Mouse (Mus musculus) embryonic fibroblast, embryonic 13.5 days (primary cell): ENCODE measurements around the gene Txnip.

Experiments used
- CTCF ChIP-seq: IDR thresholded peaks from 2 replicates; pipeline ENCODE4 v1.5.1; 2011; ENCODE audit warnings: mild to moderate bottlenecking, control low read depth, low read length, moderate library complexity, borderline replicate concordance; ENCODE audit not compliant: insufficient read depth
- POLR2A ChIP-seq: IDR thresholded peaks from 2 replicates; pipeline ENCODE4 v1.6.1; 2011; ENCODE audit warnings: low read depth, mild to moderate bottlenecking, control low read depth, low read length, moderate library complexity

DNA sequence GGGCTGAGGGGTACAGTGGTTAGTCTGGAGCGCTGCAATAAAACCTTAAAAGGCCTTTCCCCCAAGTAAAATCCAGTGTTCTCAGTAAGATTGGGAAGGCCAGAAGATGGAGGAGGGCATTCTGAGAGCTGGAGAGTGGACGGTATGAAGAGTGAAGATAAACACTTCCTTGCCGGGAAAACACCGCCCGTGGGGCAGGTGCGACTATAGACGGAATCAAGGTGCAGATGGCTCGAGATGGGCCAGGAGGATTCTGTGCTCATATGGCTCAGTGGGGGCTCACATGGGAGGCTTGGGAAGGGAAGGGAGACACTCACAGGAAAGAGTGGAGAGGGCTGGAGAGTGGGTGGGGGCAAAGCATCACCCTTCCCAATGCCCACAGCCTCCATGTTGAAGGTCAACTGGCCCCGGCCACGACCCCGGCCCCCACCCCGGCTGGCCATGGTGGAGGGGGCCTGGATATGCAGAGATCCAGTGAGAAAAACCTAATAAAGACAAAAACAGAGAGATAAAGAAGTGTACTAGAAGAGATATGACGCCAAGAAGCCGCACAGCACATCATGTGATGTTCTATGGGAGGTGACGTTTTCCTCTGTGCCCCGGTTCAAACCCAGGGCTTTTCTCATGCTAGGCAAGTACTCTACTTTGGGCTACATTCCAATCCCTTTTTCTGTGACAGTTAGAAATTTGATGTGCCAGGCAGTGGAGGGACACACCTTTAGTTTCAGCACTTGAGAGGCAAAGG lies 24.2 kb downstream of the Txnip start:
- no peak for TF ChIP-seq POLR2A
- TF ChIP-seq CTCF = no peak
